Mouse (Mus musculus) forebrain, embryonic 13.5 days (tissue): ENCODE measurements at regions not wholly inside any gene's neighbourhood (a gene's known extent, or its start where the extent isn't known, plus 50 kb on each side); places are given as distances from the start of the nearest gene placed in this dataset.

ENCODE experiments used
- ATAC-seq: fragments of 200-750 bp; cut with Nextera tagmentation; 2 replicates; pipeline ENCODE4 v1.8.0; 2017
- H3K27ac ChIP-seq: fragments of 300-500 bp; sonication (generic); 2 replicates; pipeline ENCODE4 v1.5.1; 2015; ENCODE audit warnings: inconsistent platforms, mild to moderate bottlenecking, moderate library complexity
- H3K27me3 ChIP-seq: fragments of 300-500 bp; sonication (generic); 2 replicates; pipeline ENCODE4 v1.6.1; 2015; ENCODE audit warnings: mild to moderate bottlenecking, inconsistent platforms
- H3K36me3 ChIP-seq: fragments of 300-500 bp; sonication (generic); 2 replicates; pipeline ENCODE4 v1.6.1; 2015; ENCODE audit warnings: mild to moderate bottlenecking, inconsistent platforms; ENCODE audit not compliant: poor library complexity, severe bottlenecking
- H3K4me1 ChIP-seq: fragments of 300-500 bp; sonication (generic); 2 replicates; pipeline ENCODE4 v1.6.1; 2015; ENCODE audit warnings: inconsistent platforms
- H3K4me2 ChIP-seq: fragments of 300-500 bp; sonication (generic); 2 replicates; pipeline ENCODE4 v1.6.1; 2015; ENCODE audit warnings: inconsistent platforms, mild to moderate bottlenecking, moderate library complexity
- H3K4me3 ChIP-seq: fragments of 300-500 bp; sonication (generic); 2 replicates; pipeline ENCODE4 v1.5.1; 2015; ENCODE audit warnings: mild to moderate bottlenecking, inconsistent platforms
- H3K9ac ChIP-seq: fragments of 300-500 bp; sonication (generic); 2 replicates; pipeline ENCODE4 v1.6.1; 2015; ENCODE audit warnings: mild to moderate bottlenecking, inconsistent platforms
- H3K9me3 ChIP-seq: fragments of 300-500 bp; sonication (generic); replicated peaks from 2 replicates; pipeline ENCODE4 v1.6.1; 2016; ENCODE audit warnings: inconsistent platforms
- whole genome bisulfite sequencing: fragments of 180-500 bp; shearing (Covaris S2); methylation state at CpG from one replicate; pipeline ENCODE4 v1.1.7; 2015; 5-methylcytosine and 5-hydroxymethylcytosine counted together

- 77% methylated on average over 4 of the region's 4 CpGs for WGBS
- Histone ChIP-seq H3K4me2 (no peak overlapping the region), H3K4me3 (no peak overlapping the region), H3K36me3 (no peaks in the 10 kb centered on the region), H3K4me1 (no peaks in the 10 kb centered on the region), H3K9ac (no peak overlapping the region), H3K27ac (no peak overlapping the region), H3K27me3 (peaks cover 4% of the 10 kb centered on the region; the same call in 1 of the 2 replicates), H3K9me3 (no peaks in the 10 kb centered on the region)
- ATAC-seq: no peak
Measured at GRCm38 (mm10) chr9:46760247-46760646, 238.3 kb upstream of the Gm4791 start.

- Histone ChIP-seq H3K4me3 (no peak overlapping the region), H3K9me3 (no peaks in the 10 kb centered on the region), H3K27me3 (peaks cover 6% of the 10 kb centered on the region), H3K27ac (no peak overlapping the region; the same call in 1 of the 2 replicates), H3K4me1 (peaks cover 4% of the 10 kb centered on the region; the same call in 1 of the 2 replicates), H3K9ac (no peak overlapping the region), H3K36me3 (no peaks in the 10 kb centered on the region), H3K4me2 (peak overlapping the region; percentile 24; the same call in 1 of the 2 replicates)
- WGBS: 61% methylated on average over 6 of the region's 6 CpGs
- ATAC-seq: peak; percentile 70
Measured at GRCm38 (mm10) chr9:46757005-46757672, 241.4 kb upstream of the Gm4791 start.

- Histone ChIP-seq H3K27ac (no peak overlapping the region), H3K4me3 (no peak overlapping the region), H3K4me2 (no peak overlapping the region), H3K9ac (0 out of 2 replicates have a peak overlapping the region, but pooled peaks have one; percentile 3), H3K4me1 (peaks cover 28% of the 10 kb centered on the region), H3K36me3 (no peaks in the 10 kb centered on the region), H3K9me3 (no peaks in the 10 kb centered on the region), H3K27me3 (peaks cover 2% of the 10 kb centered on the region; the same call in 1 of the 2 replicates)
- WGBS: 45% methylated on average over 5 of the region's 5 CpGs
- ATAC-seq: no peak
Measured at GRCm38 (mm10) chr9:46751981-46752380, 246.6 kb upstream of the Gm4791 start.

- H3K27ac ChIP-seq: 0 out of 2 replicates have a peak overlapping the region, but pooled peaks have one; percentile 8
- WGBS: 61% methylated on average over 6 of the region's 6 CpGs
- H3K4me1 ChIP-seq: peaks cover 41% of the 10 kb centered on the region
- H3K9me3 ChIP-seq: no peaks in the 10 kb centered on the region
- no peak overlapping the region for H3K4me2 ChIP-seq
- ATAC-seq: no peak
- H3K36me3 ChIP-seq: no peaks in the 10 kb centered on the region
- H3K27me3 ChIP-seq: peaks cover 2% of the 10 kb centered on the region; the same call in 1 of the 2 replicates
- H3K4me3 ChIP-seq: no peak overlapping the region
- no peak overlapping the region for H3K9ac ChIP-seq
Measured at GRCm38 (mm10) chr9:46749441-46749840, 249.1 kb upstream of the Gm4791 start.

GRCm38 (mm10) chr9:46746266-46746665, 252.3 kb upstream of the Gm4791 start:
- no peak for ATAC-seq
- Histone ChIP-seq H3K4me3 (no peak overlapping the region), H3K27me3 (no peaks in the 10 kb centered on the region), H3K9me3 (no peaks in the 10 kb centered on the region), H3K4me1 (peaks cover 28% of the 10 kb centered on the region), H3K4me2 (no peak overlapping the region), H3K9ac (no peak overlapping the region), H3K27ac (no peak overlapping the region), H3K36me3 (no peaks in the 10 kb centered on the region)
- 76% methylated on average over 3 of the region's 3 CpGs for WGBS

- Histone ChIP-seq H3K27me3 (peaks cover 4% of the 10 kb centered on the region), H3K4me1 (peaks cover 39% of the 10 kb centered on the region), H3K9ac (no peak overlapping the region), H3K9me3 (no peaks in the 10 kb centered on the region), H3K36me3 (no peaks in the 10 kb centered on the region), H3K4me2 (no peak overlapping the region), H3K4me3 (no peak overlapping the region), H3K27ac (no peak overlapping the region)
- ATAC-seq: no peak
- 81% methylated on average over 4 of the region's 4 CpGs for WGBS
Measured at GRCm38 (mm10) chr9:46740496-46740895, 258.0 kb upstream of the Gm4791 start.

- no peaks in the 10 kb centered on the region for H3K36me3 ChIP-seq
- 68% methylated on average over 3 of the region's 3 CpGs for WGBS
- H3K9ac ChIP-seq: no peak overlapping the region
- no peak overlapping the region for H3K4me3 ChIP-seq
- no peak overlapping the region for H3K27ac ChIP-seq
- H3K9me3 ChIP-seq: no peaks in the 10 kb centered on the region
- no peak for ATAC-seq
- H3K4me2 ChIP-seq: no peak overlapping the region
- H3K4me1 ChIP-seq: peaks cover 35% of the 10 kb centered on the region
- H3K27me3 ChIP-seq: peaks cover 7% of the 10 kb centered on the region
Measured at GRCm38 (mm10) chr9:46739341-46739740, 259.2 kb upstream of the Gm4791 start.

GRCm38 (mm10) chr9:46738634-46739033, 259.9 kb upstream of the Gm4791 start:
- ATAC-seq: no peak
- H3K27ac ChIP-seq: peak overlapping the region; percentile 44; the same call in 1 of the 2 replicates
- peaks cover 35% of the 10 kb centered on the region for H3K4me1 ChIP-seq
- H3K4me3 ChIP-seq: no peak overlapping the region
- no peak overlapping the region for H3K9ac ChIP-seq
- 34% methylated on average over 3 of the region's 3 CpGs for WGBS
- no peak overlapping the region for H3K4me2 ChIP-seq
- peaks cover 7% of the 10 kb centered on the region for H3K27me3 ChIP-seq
- H3K36me3 ChIP-seq: no peaks in the 10 kb centered on the region
- H3K9me3 ChIP-seq: no peaks in the 10 kb centered on the region

GRCm38 (mm10) chr9:46738056-46738455, 260.5 kb upstream of the Gm4791 start:
- 0 out of 2 replicates have a peak, but pooled peaks have one; percentile 16 for ATAC-seq
- WGBS: 34% methylated on average over 4 of the region's 4 CpGs

GRCm38 (mm10) chr9:46737446-46737845, 261.1 kb upstream of the Gm4791 start:
- Histone ChIP-seq H3K4me1 (peaks cover 35% of the 10 kb centered on the region), H3K9me3 (no peaks in the 10 kb centered on the region), H3K4me3 (no peak overlapping the region), H3K27ac (no peak overlapping the region), H3K9ac (no peak overlapping the region), H3K36me3 (no peaks in the 10 kb centered on the region), H3K27me3 (peaks cover 7% of the 10 kb centered on the region), H3K4me2 (no peak overlapping the region)
- WGBS: 19% methylated on average over 3 of the region's 3 CpGs
- no peak for ATAC-seq

More at GRCm38 (mm10) chr9:46738056-46738455, 260.5 kb upstream of the Gm4791 start:
- peak overlapping the region; percentile 44; the same call in 1 of the 2 replicates for H3K27ac ChIP-seq
- H3K9me3 ChIP-seq: no peaks in the 10 kb centered on the region
- H3K4me1 ChIP-seq: peaks cover 35% of the 10 kb centered on the region
- H3K4me3 ChIP-seq: no peak overlapping the region
- no peaks in the 10 kb centered on the region for H3K36me3 ChIP-seq
- peaks cover 7% of the 10 kb centered on the region for H3K27me3 ChIP-seq
- no peak overlapping the region for H3K9ac ChIP-seq
- H3K4me2 ChIP-seq: no peak overlapping the region

- no peak overlapping the region for H3K27ac ChIP-seq
- H3K4me3 ChIP-seq: no peak overlapping the region
- H3K36me3 ChIP-seq: no peaks in the 10 kb centered on the region
- H3K27me3 ChIP-seq: peaks cover 7% of the 10 kb centered on the region
- ATAC-seq: no peak
- no peak overlapping the region for H3K4me2 ChIP-seq
- peaks cover 35% of the 10 kb centered on the region for H3K4me1 ChIP-seq
- H3K9ac ChIP-seq: no peak overlapping the region
- no peaks in the 10 kb centered on the region for H3K9me3 ChIP-seq
Measured at GRCm38 (mm10) chr9:46736232-46736631, 262.3 kb upstream of the Gm4791 start.

GRCm38 (mm10) chr9:46735664-46736067, 262.9 kb upstream of the Gm4791 start:
- peaks cover 7% of the 10 kb centered on the region for H3K27me3 ChIP-seq
- no peak overlapping the region for H3K9ac ChIP-seq
- peaks cover 35% of the 10 kb centered on the region for H3K4me1 ChIP-seq
- WGBS: 8% methylated on average over 4 of the region's 4 CpGs
- no peaks in the 10 kb centered on the region for H3K36me3 ChIP-seq
- H3K9me3 ChIP-seq: no peaks in the 10 kb centered on the region
- H3K4me3 ChIP-seq: no peak overlapping the region
- peak; percentile 57 for ATAC-seq
- no peak overlapping the region for H3K4me2 ChIP-seq
- no peak overlapping the region for H3K27ac ChIP-seq
